Mouse (Mus musculus): ENCODE data around the gene Ptrh1. TPM values are rescaled to one million over a fixed set of nuclear protein-coding genes. Genes with fewer than 3 reads are reported as not detected.

Gene Ptrh1
- polyA plus RNA-seq (2016; fragmentation: Nextera tagmentation; extraction: Ambion mirVana): 3.3 and 6.4 TPM in 2 replicates

- Histone ChIP-seq H3K4me3 (peak within 1 kb of the TSS; percentile 53), H3K4me2 (replicated peaks) (peak within 1 kb of the TSS; percentile 73), H3K36me3 (no peaks in the 10 kb centered on the region), H3K27me3 (0 out of 2 replicates have a peak, but pooled peaks cover 4% of the 10 kb centered on the region), H3K9me3 (no peaks in the 10 kb centered on the region), H3K9ac (peak within 1 kb of the TSS; percentile 44), H3K4me1 (peaks cover 15% of the 10 kb centered on the region), H3K27ac (no peak within 1 kb of the TSS)
- under 1% methylated on average over 46 of the region's 46 CpGs for WGBS
- peak; percentile 89 for ATAC-seq (ENCODE audit: insufficient number of reproducible peaks, insufficient read depth, low FRiP score, low TSS enrichment)
These were observed at the start of gene Ptrh1, which contains the start of gene Ttc16 for GRCm38 (mm10) chr2:32775359-32776074. TSS of gene Ptrh1 (plus strand) at chr2:32775786. TSS of gene Ttc16 (minus strand) at chr2:32775633.

GRCm38 (mm10) chr2:32727435-32727834 lies 48.2 kb upstream of the Ptrh1 start:
- WGBS: 1% methylated on average over 16 of the region's 16 CpGs
- ATAC-seq (ENCODE audit: insufficient number of reproducible peaks, insufficient read depth, low FRiP score, low TSS enrichment): peak; percentile 92
- Histone ChIP-seq H3K9me3 (no peaks in the 10 kb centered on the region), H3K4me2 (replicated peaks) (peak overlapping the region; percentile 49), H3K27ac (peak overlapping the region; percentile 81; the same call in 1 of the 2 replicates), H3K36me3 (no peaks in the 10 kb centered on the region), H3K4me1 (peaks cover 41% of the 10 kb centered on the region), H3K9ac (peak overlapping the region; percentile 39; the same call in 1 of the 2 replicates), H3K27me3 (no peaks in the 10 kb centered on the region; the same call in 1 of the 2 replicates), H3K4me3 (peak overlapping the region; percentile 35)

- Histone ChIP-seq H3K4me1 (peaks cover 40% of the 10 kb centered on the region), H3K4me2 (replicated peaks) (peak overlapping the region; percentile 49), H3K9me3 (no peaks in the 10 kb centered on the region), H3K4me3 (peak overlapping the region; percentile 35), H3K27me3 (no peaks in the 10 kb centered on the region), H3K9ac (0 out of 2 replicates have a peak overlapping the region, but pooled peaks have one; percentile 24), H3K27ac (peak overlapping the region; percentile 81), H3K36me3 (no peaks in the 10 kb centered on the region)
- ATAC-seq (ENCODE audit: insufficient number of reproducible peaks, insufficient read depth, low FRiP score, low TSS enrichment): no peak
- 44% methylated on average over 7 of the region's 7 CpGs for WGBS
These were observed 47.1 kb upstream of the Ptrh1 start for GRCm38 (mm10) chr2:32728463-32728862.

GRCm38 (mm10) chr2:32729547-32729946 lies 46.0 kb upstream of the Ptrh1 start:
- 50% methylated on average over 4 of the region's 4 CpGs for WGBS
- Histone ChIP-seq H3K9ac (no peak overlapping the region), H3K27ac (peak overlapping the region; percentile 81; the same call in 1 of the 2 replicates)

GRCm38 (mm10) chr2:32730854-32731253 lies 44.7 kb upstream of the Ptrh1 start:
- peak overlapping the region; percentile 9; the same call in 1 of the 2 replicates for H3K4me3 ChIP-seq
- no peak overlapping the region for H3K9ac ChIP-seq
- H3K27ac ChIP-seq: peak overlapping the region; percentile 81
- WGBS: 13% methylated on average over 11 of the region's 11 CpGs
- H3K4me2 ChIP-seq (replicated peaks): peak overlapping the region; percentile 28
- peaks cover 54% of the 10 kb centered on the region for H3K4me1 ChIP-seq
- H3K27me3 ChIP-seq: no peaks in the 10 kb centered on the region
- H3K9me3 ChIP-seq: no peaks in the 10 kb centered on the region
- peak; percentile 54; the same call in 1 of the 2 replicates for ATAC-seq (ENCODE audit: insufficient number of reproducible peaks, insufficient read depth, low FRiP score, low TSS enrichment)
- H3K36me3 ChIP-seq: no peaks in the 10 kb centered on the region

More at GRCm38 (mm10) chr2:32729547-32729946, 46.0 kb upstream of the Ptrh1 start:
- Histone ChIP-seq H3K4me3 (no peak overlapping the region), H3K4me2 (replicated peaks) (peak overlapping the region; percentile 17), H3K4me1 (peaks cover 47% of the 10 kb centered on the region), H3K9me3 (no peaks in the 10 kb centered on the region), H3K36me3 (no peaks in the 10 kb centered on the region), H3K27me3 (no peaks in the 10 kb centered on the region)
- ATAC-seq (ENCODE audit: insufficient number of reproducible peaks, insufficient read depth, low FRiP score, low TSS enrichment): no peak

- H3K27ac ChIP-seq: peak overlapping the region; percentile 81
- H3K9ac ChIP-seq: no peak overlapping the region
- no peak for ATAC-seq (ENCODE audit: insufficient number of reproducible peaks, insufficient read depth, low FRiP score, low TSS enrichment)
- H3K27me3 ChIP-seq: no peaks in the 10 kb centered on the region
- 51% methylated on average over 4 of the region's 4 CpGs for WGBS
- H3K36me3 ChIP-seq: no peaks in the 10 kb centered on the region
- no peak overlapping the region for H3K4me3 ChIP-seq
- peaks cover 54% of the 10 kb centered on the region for H3K4me1 ChIP-seq
- no peak overlapping the region for H3K4me2 ChIP-seq (replicated peaks)
- no peaks in the 10 kb centered on the region for H3K9me3 ChIP-seq
These were observed 43.7 kb upstream of the Ptrh1 start for GRCm38 (mm10) chr2:32731911-32732310.

- no peak overlapping the region for H3K4me2 ChIP-seq (replicated peaks)
- ATAC-seq (ENCODE audit: insufficient number of reproducible peaks, insufficient read depth, low FRiP score, low TSS enrichment): no peak
- H3K9me3 ChIP-seq: no peaks in the 10 kb centered on the region
- no peak overlapping the region for H3K4me3 ChIP-seq
- H3K36me3 ChIP-seq: no peaks in the 10 kb centered on the region
- H3K4me1 ChIP-seq: peaks cover 54% of the 10 kb centered on the region
- no peak overlapping the region for H3K27ac ChIP-seq
- WGBS: 63% methylated on average over 6 of the region's 6 CpGs
- no peak overlapping the region for H3K9ac ChIP-seq
- no peaks in the 10 kb centered on the region for H3K27me3 ChIP-seq
These were observed 42.9 kb upstream of the Ptrh1 start for GRCm38 (mm10) chr2:32732695-32733094.

GRCm38 (mm10) chr2:32734480-32734879 lies 41.1 kb upstream of the Ptrh1 start:
- no peak for ATAC-seq (ENCODE audit: insufficient number of reproducible peaks, insufficient read depth, low FRiP score, low TSS enrichment)
- Histone ChIP-seq H3K4me3 (no peak overlapping the region), H3K27me3 (no peaks in the 10 kb centered on the region), H3K9ac (no peak overlapping the region), H3K4me1 (peaks cover 44% of the 10 kb centered on the region), H3K4me2 (replicated peaks) (no peak overlapping the region), H3K27ac (peak overlapping the region; percentile 41; the same call in 1 of the 2 replicates), H3K9me3 (no peaks in the 10 kb centered on the region), H3K36me3 (no peaks in the 10 kb centered on the region)
- 35% methylated on average over 4 of the region's 4 CpGs for WGBS

GRCm38 (mm10) chr2:32734933-32735332 lies 40.7 kb upstream of the Ptrh1 start:
- Histone ChIP-seq H3K9ac (no peak overlapping the region), H3K27ac (no peak overlapping the region), H3K4me2 (replicated peaks) (no peak overlapping the region), H3K9me3 (no peaks in the 10 kb centered on the region), H3K36me3 (no peaks in the 10 kb centered on the region), H3K4me3 (no peak overlapping the region), H3K27me3 (no peaks in the 10 kb centered on the region), H3K4me1 (peaks cover 39% of the 10 kb centered on the region)
- no peak for ATAC-seq (ENCODE audit: insufficient number of reproducible peaks, insufficient read depth, low FRiP score, low TSS enrichment)
- WGBS: 34% methylated on average over 4 of the region's 4 CpGs

GRCm38 (mm10) chr2:32736306-32736829 lies 39.2 kb upstream of the Ptrh1 start:
- Histone ChIP-seq H3K36me3 (no peaks in the 10 kb centered on the region), H3K27me3 (peaks cover 8% of the 10 kb centered on the region; the same call in 1 of the 2 replicates), H3K4me2 (replicated peaks) (no peak overlapping the region), H3K4me3 (no peak overlapping the region), H3K4me1 (peaks cover 33% of the 10 kb centered on the region), H3K27ac (0 out of 2 replicates have a peak overlapping the region, but pooled peaks have one; percentile 36), H3K9me3 (no peaks in the 10 kb centered on the region), H3K9ac (no peak overlapping the region)
- no peak for ATAC-seq (ENCODE audit: insufficient number of reproducible peaks, insufficient read depth, low FRiP score, low TSS enrichment)
- WGBS: 50% methylated on average over 3 of the region's 3 CpGs

GRCm38 (mm10) chr2:32737008-32737407 lies 38.6 kb upstream of the Ptrh1 start:
- 63% methylated on average over 6 of the region's 6 CpGs for WGBS
- no peak for ATAC-seq (ENCODE audit: insufficient number of reproducible peaks, insufficient read depth, low FRiP score, low TSS enrichment)
- H3K27ac ChIP-seq: 0 out of 2 replicates have a peak overlapping the region, but pooled peaks have one; percentile 36
- H3K4me3 ChIP-seq: no peak overlapping the region
- no peaks in the 10 kb centered on the region for H3K36me3 ChIP-seq
- H3K4me2 ChIP-seq (replicated peaks): no peak overlapping the region
- no peaks in the 10 kb centered on the region for H3K9me3 ChIP-seq
- H3K9ac ChIP-seq: no peak overlapping the region
- peaks cover 33% of the 10 kb centered on the region for H3K4me1 ChIP-seq
- H3K27me3 ChIP-seq: peaks cover 14% of the 10 kb centered on the region; the same call in 1 of the 2 replicates
